Mouse (Mus musculus) forelimb bud, embryonic 11.5 days (tissue): ENCODE measurements at regions not wholly inside any gene's neighbourhood (a gene's known extent, or its start where the extent isn't known, plus 50 kb on each side); places are given as distances from the start of the nearest gene placed in this dataset.

Experiments used
- DNase-seq: peaks from one replicate; pipeline ENCODE4 v3.0.0-alpha.2; 2012; ENCODE audit warnings: low read depth, low spot score

- DNase-seq, result no peak
Measured at GRCm38 (mm10) chr9:14215171-14215782, 59.6 kb upstream of the Sesn3 start.

GRCm38 (mm10) chr9:14215961-14216360 is 58.9 kb upstream of the Sesn3 start:
- DNase-seq, result no peak

- DNase-seq, result no peak
Measured at GRCm38 (mm10) chr9:14222936-14223335, 51.9 kb upstream of the Sesn3 start.
